Mouse (Mus musculus) heart, adult 2 months (tissue): ENCODE measurements around the gene Rad50.

Experiments
- CTCF ChIP-seq: fragments of 200-600 bp; IDR thresholded peaks from 2 replicates; pipeline ENCODE4 v1.8.1; 2022; ENCODE audit warnings: antibody characterized with exemption, mild to moderate bottlenecking, moderate library complexity
- POLR2A ChIP-seq: fragments of 200-500 bp; IDR thresholded peaks from 2 replicates; pipeline ENCODE4 v1.6.1; 2011; ENCODE audit warnings: mild to moderate bottlenecking, low read depth, low read length, control low read depth; ENCODE audit not compliant: insufficient read depth

DNA sequence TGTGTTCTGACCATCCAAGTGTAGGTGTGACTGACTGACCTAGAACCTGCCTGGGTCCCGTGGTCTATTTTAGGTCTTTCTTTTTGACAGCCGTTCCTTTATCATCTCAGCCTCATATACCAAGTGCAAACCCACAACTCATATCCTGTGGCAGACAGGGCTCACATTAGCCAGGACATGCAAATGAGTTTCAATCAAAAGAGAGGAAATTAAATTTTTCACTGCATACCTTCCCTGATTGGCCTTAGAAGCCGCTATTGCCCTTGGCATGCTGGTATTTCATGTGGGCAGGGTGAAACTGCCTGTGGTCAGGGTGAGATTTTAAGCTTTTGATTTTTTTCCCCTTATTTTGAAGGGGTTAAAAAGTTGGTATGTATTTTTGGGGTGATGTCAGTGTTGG, 97.4 kb downstream of the Rad50 start:
- no peak for TF ChIP-seq CTCF
- no peak for TF ChIP-seq POLR2A
